Mouse (Mus musculus) kidney, adult 2 months (tissue): ENCODE results near the gene Strap.

Experiments
- CTCF ChIP-seq: fragments of 200-500 bp; conservative IDR thresholded peaks from 2 replicates; pipeline ENCODE4 v1.5.1; 2011; ENCODE audit warnings: low read depth, mild to moderate bottlenecking, control low read depth, low read length, moderate library complexity, mixed read lengths; ENCODE audit not compliant: insufficient read depth, insufficient read length
- POLR2A ChIP-seq: fragments of 200-500 bp; IDR thresholded peaks from one replicate; pipeline ENCODE4 v1.6.1; 2011; ENCODE audit warnings: low read depth, low read length, control low read depth

GRCm38 (mm10) chr6:137694310-137694709, 40.6 kb upstream of the Strap start:
- no peak for TF ChIP-seq CTCF
- TF ChIP-seq POLR2A: no peak
